Mouse (Mus musculus) kidney, embryonic 14.5 days (tissue): ENCODE data around the gene Tmem184a. TPM values are rescaled to one million over a fixed set of nuclear protein-coding genes. Genes with fewer than 3 reads are reported as not detected.

Source experiments
- ATAC-seq: fragments of 200-750 bp; cut with Nextera tagmentation; 2 replicates; pipeline ENCODE4 v1.8.0; 2017; ENCODE audit warnings: moderate number of reproducible peaks, mild to moderate bottlenecking, moderate TSS enrichment, moderate library complexity; ENCODE audit not compliant: low FRiP score, low TSS enrichment
- H3K27ac ChIP-seq: fragments of 300-500 bp; sonication (generic); 2 replicates; pipeline ENCODE4 v1.5.1; 2014; ENCODE audit warnings: low read depth, mild to moderate bottlenecking, low read length, moderate library complexity, mixed read lengths
- H3K27me3 ChIP-seq: fragments of 300-500 bp; sonication (generic); 2 replicates; pipeline ENCODE4 v1.6.1; 2014; ENCODE audit warnings: mild to moderate bottlenecking, low read length; ENCODE audit not compliant: control insufficient read depth, insufficient read depth
- H3K36me3 ChIP-seq: fragments of 300-500 bp; sonication (generic); 2 replicates; pipeline ENCODE4 v1.6.1; 2014; ENCODE audit warnings: low read length, mixed read lengths; ENCODE audit not compliant: control insufficient read depth, insufficient read depth
- H3K4me1 ChIP-seq: fragments of 300-500 bp; sonication (generic); 2 replicates; pipeline ENCODE4 v1.6.1; 2014; ENCODE audit warnings: low read length, mixed read lengths; ENCODE audit not compliant: control insufficient read depth, insufficient read depth
- H3K4me2 ChIP-seq: fragments of 300-500 bp; sonication (generic); replicated peaks from 2 replicates; pipeline ENCODE4 v1.6.1; 2014; ENCODE audit warnings: low read depth, mild to moderate bottlenecking, low read length
- H3K4me3 ChIP-seq: fragments of 300-500 bp; sonication (generic); 2 replicates; pipeline ENCODE4 v1.5.1; 2014; ENCODE audit warnings: mild to moderate bottlenecking, low read length
- H3K9ac ChIP-seq: fragments of 300-500 bp; sonication (generic); 2 replicates; pipeline ENCODE4 v1.6.1; 2014; ENCODE audit warnings: low read depth, mild to moderate bottlenecking, low read length, moderate library complexity
- H3K9me3 ChIP-seq: fragments of 300-500 bp; sonication (generic); 2 replicates; pipeline ENCODE4 v1.6.1; 2016; ENCODE audit warnings: low read length; ENCODE audit not compliant: control insufficient read depth
- WGBS: fragments of 180-500 bp; shearing (Covaris S2); extraction: QIAGEN DNeasy Blood & Tissue Kit; methylation state at CpG from one replicate; pipeline ENCODE4 v1.1.7; 2014; 5-methylcytosine and 5-hydroxymethylcytosine counted together
- polyA plus RNA-seq: library from polyadenylated mRNA; unstranded; fragments of >200 nt; fragmentation: Nextera tagmentation; extraction: Ambion mirVana; gene quantifications from 2 replicates; pipeline ENCODE4 v1.2.1, GENCODE M21; 2014

Tmem184a gene
- polyA plus RNA-seq, 1 experiment from 2014 or later: 4.9 TPM

DNA sequence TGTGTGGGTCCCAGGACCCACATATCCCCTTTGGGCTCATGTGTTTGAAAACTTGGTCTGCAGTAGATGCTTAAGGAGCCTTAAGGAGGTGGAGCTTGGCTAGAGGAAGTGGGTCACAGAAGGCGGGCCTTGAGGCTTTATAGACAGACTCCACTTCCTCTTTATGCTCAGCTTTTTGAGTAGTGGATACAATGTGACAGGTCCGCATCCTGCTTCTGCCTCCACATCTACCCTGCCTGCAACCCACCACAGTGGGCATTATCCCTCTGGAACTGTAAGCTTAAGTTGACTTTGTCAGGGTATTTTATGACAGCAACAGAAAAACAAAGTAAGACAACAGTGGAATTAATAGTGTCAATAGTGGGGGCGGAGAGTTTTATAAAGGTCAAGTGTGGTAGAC lies 11.0 kb upstream of the Tmem184a start:
- ATAC-seq: no peak
- H3K4me3 ChIP-seq: no peak overlapping the region
- H3K27me3 ChIP-seq: no peaks in the 10 kb centered on the region; the same call in 1 of the 2 replicates
- H3K4me2 ChIP-seq: no peak overlapping the region
- H3K9ac ChIP-seq: no peak overlapping the region
- no peak overlapping the region for H3K27ac ChIP-seq
- 87% methylated on average over 3 of the region's 3 CpGs for WGBS
- H3K9me3 ChIP-seq: no peaks in the 10 kb centered on the region
- peaks cover 4% of the 10 kb centered on the region; the same call in 1 of the 2 replicates for H3K4me1 ChIP-seq
- no peaks in the 10 kb centered on the region for H3K36me3 ChIP-seq

DNA sequence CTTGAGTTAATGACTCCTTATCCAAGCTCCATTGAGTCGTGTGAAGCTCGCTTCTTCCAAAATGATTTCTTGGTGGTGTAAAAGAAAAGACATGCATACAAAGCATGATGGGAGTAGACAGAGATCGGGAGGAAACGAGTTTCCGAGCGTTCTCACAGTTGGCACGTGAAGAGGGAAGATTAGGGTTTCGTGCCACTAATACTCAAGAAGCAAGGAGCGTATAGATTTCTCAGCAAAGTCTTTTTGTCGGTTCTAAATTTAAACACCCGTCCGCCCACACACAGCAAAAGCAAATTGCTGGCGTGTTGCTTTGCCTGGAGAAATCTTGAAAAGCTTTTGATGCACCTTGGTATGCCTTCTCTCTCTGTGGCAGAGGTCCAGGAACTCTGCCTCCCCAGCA lies 9.7 kb upstream of the Tmem184a start:
- H3K27me3 ChIP-seq: no peaks in the 10 kb centered on the region
- no peak overlapping the region for H3K4me2 ChIP-seq
- 65% methylated on average over 13 of the region's 13 CpGs for WGBS
- no peaks in the 10 kb centered on the region for H3K9me3 ChIP-seq
- H3K27ac ChIP-seq: no peak overlapping the region
- no peak overlapping the region for H3K9ac ChIP-seq
- ATAC-seq: no peak
- peaks cover 8% of the 10 kb centered on the region; the same call in 1 of the 2 replicates for H3K4me1 ChIP-seq
- no peak overlapping the region for H3K4me3 ChIP-seq
- H3K36me3 ChIP-seq: 0 out of 2 replicates have a peak, but pooled peaks cover 4% of the 10 kb centered on the region

DNA sequence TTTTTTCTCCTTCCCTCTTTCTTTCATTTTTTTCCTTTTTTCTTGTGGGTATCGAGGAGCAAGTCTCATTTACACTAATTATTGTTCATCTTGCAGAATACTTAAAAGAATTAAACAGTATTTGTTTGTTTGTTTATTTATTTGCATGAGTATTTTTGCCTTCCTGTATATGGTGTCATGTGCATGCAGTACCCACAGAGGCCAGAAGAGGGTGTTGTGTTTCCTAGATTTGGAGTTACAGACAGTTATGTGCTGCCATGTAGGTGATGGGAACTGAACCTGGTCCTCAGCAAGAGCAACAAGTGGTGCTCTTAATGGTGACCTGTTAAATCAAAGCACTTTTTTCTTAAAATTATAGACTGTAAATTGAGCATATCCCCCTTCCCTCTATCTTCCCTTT lies 7.9 kb upstream of the Tmem184a start:
- Histone ChIP-seq H3K4me2 (no peak overlapping the region), H3K36me3 (peaks cover 17% of the 10 kb centered on the region), H3K4me3 (no peak overlapping the region), H3K4me1 (peaks cover 12% of the 10 kb centered on the region), H3K9ac (no peak overlapping the region), H3K27ac (no peak overlapping the region), H3K27me3 (no peaks in the 10 kb centered on the region), H3K9me3 (no peaks in the 10 kb centered on the region)
- ATAC-seq: no peak
- 90% methylated on average over 1 of the region's 1 CpGs for WGBS

DNA sequence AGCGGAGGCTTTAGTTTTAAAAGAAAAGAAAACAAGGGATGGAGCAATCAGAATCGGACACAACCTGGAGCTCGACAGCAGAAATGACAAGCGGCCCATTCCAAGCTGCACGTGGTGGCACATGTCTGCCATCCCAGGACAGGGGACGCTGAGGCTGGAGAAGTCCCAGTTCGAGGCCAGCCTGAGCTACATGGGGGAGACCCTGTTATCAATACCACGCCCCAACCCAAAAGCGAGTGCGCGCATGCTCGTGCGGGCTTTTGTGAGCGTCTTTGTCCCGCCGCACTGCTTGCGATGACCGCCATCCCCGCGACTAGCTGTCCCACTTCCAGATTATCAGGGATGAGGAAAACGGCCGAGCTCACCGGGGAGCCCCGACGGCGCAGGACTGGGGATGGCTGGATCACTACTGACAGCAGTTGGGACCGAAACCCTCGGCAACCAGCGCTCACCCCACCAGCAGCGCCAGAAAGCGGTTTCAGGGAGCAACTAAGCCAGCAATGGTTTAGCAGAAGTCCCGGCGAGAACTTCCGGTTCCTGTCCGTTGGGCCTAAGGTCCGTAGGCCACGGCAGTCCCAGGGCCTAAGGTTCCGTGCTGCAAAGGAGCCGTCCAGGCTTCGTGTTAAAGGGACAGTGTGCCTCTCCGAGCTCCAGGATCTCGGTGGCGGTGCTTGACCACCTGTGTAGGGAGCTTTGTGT lies 6.8 kb upstream of the Tmem184a start, which contains the start of the genes Gm26938 and Psmg3:
Gm26938 (minus strand) TSS at position 51 of the 699 bp plus-strand sequence.
Psmg3 (minus strand) TSS at position 529 of the 699 bp plus-strand sequence.
- H3K9ac ChIP-seq: peak within 1 kb of the TSS; percentile 79
- no peaks in the 10 kb centered on the region for H3K27me3 ChIP-seq
- peak; percentile 77 for ATAC-seq
- H3K27ac ChIP-seq: peak within 1 kb of the TSS; percentile 73; the same call in 1 of the 2 replicates
- peaks cover 16% of the 10 kb centered on the region for H3K4me1 ChIP-seq
- H3K9me3 ChIP-seq: no peaks in the 10 kb centered on the region
- H3K36me3 ChIP-seq: peaks cover 23% of the 10 kb centered on the region
- peak within 1 kb of the TSS; percentile 96 for H3K4me3 ChIP-seq
- WGBS: under 1% methylated on average over 43 of the region's 43 CpGs
- peak within 1 kb of the TSS; percentile 95 for H3K4me2 ChIP-seq

DNA sequence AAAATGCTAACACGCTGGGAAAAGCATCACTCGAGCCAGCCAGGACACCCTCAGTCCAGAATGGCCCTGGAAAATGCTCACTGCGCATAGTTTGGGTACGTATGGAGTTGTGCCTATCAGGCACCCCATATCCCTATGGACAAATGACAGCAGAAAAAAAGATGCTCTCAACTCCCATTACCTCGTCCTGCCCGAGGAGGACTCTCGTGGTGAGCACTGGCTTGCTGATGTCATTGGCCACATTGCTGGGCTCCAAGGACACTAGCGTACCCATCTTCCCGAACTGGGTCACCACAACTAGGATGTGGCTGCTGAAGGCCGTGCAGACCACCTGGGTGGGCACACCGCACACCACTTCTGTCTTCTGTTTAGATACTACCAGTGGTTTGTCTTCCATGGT lies 6.2 kb upstream of the Tmem184a start:
- Histone ChIP-seq H3K4me3 (peak overlapping the region; percentile 96), H3K27me3 (no peaks in the 10 kb centered on the region)
- WGBS: 40% methylated on average over 11 of the region's 11 CpGs

DNA sequence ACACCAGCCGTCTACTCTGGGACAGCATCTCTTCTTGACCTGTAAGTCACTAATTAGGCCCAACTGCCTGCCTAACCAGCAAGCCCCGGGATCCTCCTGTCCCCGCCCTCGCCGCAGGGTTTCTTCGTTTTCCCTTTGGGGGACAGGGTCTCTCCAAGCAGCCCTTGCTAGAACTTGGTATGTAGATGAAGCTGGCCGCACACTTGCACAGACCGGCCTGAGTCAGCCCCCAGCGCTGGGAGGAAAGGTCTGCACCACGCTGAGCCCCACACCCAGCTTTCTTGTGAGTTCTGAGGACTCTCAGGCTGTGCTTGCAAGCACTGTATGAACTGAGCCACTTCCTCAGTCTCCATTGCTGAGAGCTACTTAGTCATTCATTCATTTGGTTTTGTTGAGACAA lies 4.8 kb upstream of the Tmem184a start:
- Histone ChIP-seq H3K4me2 (no peak overlapping the region), H3K27ac (no peak overlapping the region), H3K4me1 (peaks cover 16% of the 10 kb centered on the region), H3K9me3 (no peaks in the 10 kb centered on the region), H3K27me3 (no peaks in the 10 kb centered on the region), H3K36me3 (peaks cover 23% of the 10 kb centered on the region), H3K9ac (no peak overlapping the region), H3K4me3 (no peak overlapping the region)
- WGBS: 92% methylated on average over 10 of the region's 10 CpGs
- no peak for ATAC-seq

More for the DNA sequence above, 6.2 kb upstream of the Tmem184a start:
- Histone ChIP-seq H3K9ac (peak overlapping the region; percentile 79), H3K4me2 (peak overlapping the region; percentile 95), H3K4me1 (peaks cover 16% of the 10 kb centered on the region), H3K27ac (peak overlapping the region; percentile 73; the same call in 1 of the 2 replicates), H3K36me3 (peaks cover 23% of the 10 kb centered on the region), H3K9me3 (no peaks in the 10 kb centered on the region)
- ATAC-seq: no peak

DNA sequence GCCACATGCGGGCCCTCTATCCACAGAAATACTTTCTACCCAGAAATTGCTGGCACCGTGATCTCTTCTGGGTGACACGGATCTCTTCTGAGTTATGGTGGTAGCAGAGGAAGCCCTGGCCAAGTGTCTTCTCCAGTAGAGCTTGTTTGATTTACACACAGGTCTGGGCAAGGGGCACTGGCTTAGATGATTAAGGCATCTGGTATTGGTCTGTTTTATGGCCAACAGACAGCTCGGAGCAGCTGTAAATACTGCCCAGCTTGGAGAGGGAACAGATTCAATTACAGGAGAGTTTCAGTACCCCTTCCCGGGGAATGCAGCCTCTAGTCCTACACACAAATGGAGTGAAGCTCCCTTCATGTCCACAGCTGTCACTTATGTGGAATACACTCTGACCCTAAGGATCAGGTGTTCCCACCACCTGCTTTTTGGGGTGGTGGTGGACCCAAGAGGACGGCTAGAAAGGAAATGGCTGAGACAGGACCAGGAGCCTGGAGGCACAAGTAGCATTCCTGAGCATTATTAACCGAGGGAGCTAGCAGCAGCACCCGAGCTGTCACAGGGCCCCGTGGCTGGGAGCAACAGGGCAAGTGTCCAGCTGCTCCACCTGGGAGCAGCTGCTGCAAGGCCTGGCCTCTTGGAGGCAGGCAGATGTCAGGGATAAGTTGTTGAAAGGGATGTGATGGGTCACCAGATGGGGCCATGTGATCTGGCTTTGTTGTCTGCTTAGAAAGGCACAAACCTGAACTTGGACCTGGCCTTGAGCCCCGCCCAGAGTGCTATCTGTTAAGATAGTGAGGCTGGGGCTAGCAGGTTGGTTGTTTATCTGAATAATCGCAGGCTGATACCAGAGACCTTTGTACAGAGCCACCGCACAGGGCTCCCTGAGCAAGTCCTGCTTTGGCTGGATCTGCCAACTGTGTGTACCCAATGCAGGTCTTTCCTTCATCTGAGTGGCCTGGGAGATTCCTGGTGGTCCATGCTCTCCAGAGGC lies 2.0 kb upstream of the Tmem184a start:
- H3K27me3 ChIP-seq: no peaks in the 10 kb centered on the region
- peaks cover 16% of the 10 kb centered on the region for H3K4me1 ChIP-seq
- H3K36me3 ChIP-seq: peaks cover 23% of the 10 kb centered on the region
- 41% methylated on average over 12 of the region's 12 CpGs for whole genome bisulfite sequencing
- peak overlapping the region; percentile 59; the same call in 1 of the 2 replicates for H3K27ac ChIP-seq
- H3K9me3 ChIP-seq: no peaks in the 10 kb centered on the region
- no peak overlapping the region; the same call in 1 of the 2 replicates for H3K9ac ChIP-seq
- H3K4me3 ChIP-seq: no peak overlapping the region
- no peak overlapping the region for H3K4me2 ChIP-seq
- ATAC-seq: peak; percentile 78

DNA sequence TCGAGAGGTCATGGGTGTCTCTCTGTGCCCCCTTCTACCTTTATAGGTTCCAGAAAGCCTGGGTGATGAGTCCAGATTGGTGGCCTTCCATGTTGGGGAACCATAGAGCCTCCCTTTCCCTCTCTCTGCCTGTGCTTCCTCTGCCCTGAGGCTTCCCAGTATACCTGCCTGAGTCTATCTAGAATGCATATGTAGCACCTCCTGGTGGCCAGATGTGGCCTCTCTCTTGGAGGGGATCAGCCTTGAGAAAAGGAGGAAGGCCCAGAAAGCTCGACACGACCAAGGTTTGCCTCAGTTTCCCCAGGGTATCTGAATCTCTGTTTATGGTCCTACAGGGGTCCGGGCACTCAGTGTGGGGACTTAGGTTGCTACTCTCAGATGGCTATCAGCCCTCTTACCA lies 916 bp downstream of the Tmem184a start:
- H3K9ac ChIP-seq: no peak overlapping the region
- ATAC-seq: no peak
- H3K4me2 ChIP-seq: no peak overlapping the region
- peaks cover 8% of the 10 kb centered on the region; the same call in 1 of the 2 replicates for H3K27me3 ChIP-seq
- H3K27ac ChIP-seq: no peak overlapping the region
- WGBS: 70% methylated on average over 4 of the region's 4 CpGs
- H3K4me1 ChIP-seq: peaks cover 8% of the 10 kb centered on the region; the same call in 1 of the 2 replicates
- peaks cover 19% of the 10 kb centered on the region for H3K36me3 ChIP-seq
- no peaks in the 10 kb centered on the region for H3K9me3 ChIP-seq
- no peak overlapping the region for H3K4me3 ChIP-seq
